Mouse (Mus musculus): ENCODE measurements around the gene Erich3.

Erich3 gene

DNA sequence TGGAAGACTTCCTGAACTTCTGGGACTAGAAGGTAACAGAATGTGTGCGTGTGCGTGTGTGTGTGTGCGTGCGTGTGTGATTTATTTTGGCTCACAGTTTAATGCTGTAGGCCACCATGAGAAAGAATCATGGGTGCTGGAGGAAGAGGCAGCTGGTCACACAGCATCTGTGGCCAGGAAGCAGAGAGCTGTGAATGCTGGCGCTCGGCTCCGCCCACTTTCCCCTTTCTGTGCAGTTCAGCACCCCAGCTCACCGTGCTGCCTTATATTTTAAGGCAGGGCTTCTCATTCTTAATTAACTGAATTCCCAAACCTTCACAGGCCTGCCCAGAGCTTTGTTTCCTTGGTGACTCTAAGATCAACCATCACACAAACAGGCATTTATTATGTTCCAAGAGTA, 9.7 kb downstream of the Erich3 start:
- DNase-seq (ENCODE audit: low spot score in 2 of 2): no peak

DNA sequence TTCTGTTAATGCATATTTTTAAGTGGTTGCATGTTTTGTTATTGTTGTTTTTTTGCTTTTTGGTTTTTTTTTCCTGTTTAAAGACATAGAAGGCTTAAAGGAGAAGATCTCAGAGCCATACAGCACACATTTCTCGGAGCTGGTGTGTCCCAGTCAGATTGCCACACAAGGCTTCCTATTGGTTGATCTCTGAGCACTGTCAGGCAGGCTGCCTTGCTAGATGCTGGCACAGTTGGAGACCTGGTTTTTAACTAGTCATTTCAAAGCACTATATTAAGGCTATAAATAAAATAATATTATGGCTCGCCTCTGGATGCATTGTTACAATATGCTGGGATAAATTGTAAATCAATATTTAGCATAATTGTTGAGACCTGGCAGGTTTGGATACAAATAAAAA, 18.9 kb downstream of the Erich3 start:
- DNase-seq (ENCODE audit: low spot score in 2 of 2): no peak

DNA sequence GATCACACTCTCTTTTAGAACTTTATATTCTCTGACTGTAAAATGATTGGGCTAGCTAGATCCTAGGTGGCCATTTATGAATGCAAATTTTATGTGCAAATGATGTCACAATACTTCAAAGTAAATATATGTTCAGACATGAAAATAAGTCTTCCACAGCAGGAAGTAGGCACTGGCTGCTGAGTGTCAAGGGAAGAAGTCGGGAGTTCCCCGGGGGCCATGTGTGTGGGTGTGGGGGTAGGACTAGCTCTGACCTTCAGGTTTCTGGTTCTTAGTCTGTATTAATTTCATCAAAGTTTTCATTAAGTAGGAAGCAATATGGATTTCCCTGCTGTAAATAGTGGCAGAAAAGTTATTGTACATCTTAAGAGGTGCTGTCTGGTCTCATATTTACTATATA, 20.0 kb downstream of the Erich3 start:
- no peak for DNase-seq (ENCODE audit: low spot score in 2 of 2)

DNA sequence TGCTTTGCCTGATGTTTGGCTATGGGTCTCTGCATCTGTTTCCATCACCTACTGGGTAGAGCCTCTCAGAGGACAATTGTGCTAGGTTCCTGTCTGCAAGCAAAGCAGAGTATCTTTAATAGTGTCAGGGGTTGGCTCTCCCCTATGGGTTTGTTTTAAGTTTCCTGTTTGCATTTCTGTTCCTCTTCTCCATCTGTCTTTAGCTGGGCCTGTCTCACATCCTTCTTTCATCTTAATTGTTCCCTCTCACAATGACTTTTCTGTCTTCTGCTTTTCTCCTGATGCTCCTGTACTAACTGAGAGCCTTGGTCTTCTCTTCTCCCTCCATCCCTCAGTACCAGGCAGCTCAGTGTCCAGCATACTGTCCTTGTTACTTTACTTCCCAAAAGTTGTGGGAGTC, 26.6 kb downstream of the Erich3 start:
- no peak for DNase-seq (ENCODE audit: low spot score in 2 of 2)

DNA sequence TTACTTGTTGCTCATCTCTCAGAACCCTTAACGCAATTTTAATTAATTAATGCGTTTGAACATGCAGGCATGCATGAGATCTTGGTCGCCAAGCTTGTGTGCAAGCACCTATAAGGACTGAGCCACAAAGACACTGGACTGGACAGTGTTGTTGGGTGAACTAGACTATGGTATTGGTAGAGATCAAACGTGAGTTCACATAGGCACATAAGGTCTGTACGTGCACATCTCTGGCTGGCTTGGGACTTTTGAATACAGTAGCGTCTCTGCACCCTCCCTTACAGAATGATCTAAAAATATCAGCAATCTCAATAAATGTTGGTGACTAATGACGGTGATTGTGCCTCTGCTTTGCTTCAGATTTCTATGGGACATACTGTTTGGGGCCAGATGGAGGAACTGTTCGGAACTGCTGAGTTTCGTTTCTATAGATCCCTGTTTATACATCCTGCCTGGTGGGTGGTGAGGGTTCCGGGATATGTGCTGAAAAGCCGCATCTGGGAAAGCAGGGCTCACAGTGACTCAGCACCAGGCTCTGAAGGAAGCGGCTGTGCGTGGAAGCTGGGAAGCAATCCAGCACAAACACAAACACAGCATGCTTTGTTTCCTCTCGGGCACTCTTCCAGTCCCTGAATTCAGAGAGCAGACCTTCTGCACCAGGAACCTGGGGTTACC, 28.4 kb downstream of the Erich3 start:
- DNase-seq (ENCODE audit: low spot score in 2 of 2): no peak

DNA sequence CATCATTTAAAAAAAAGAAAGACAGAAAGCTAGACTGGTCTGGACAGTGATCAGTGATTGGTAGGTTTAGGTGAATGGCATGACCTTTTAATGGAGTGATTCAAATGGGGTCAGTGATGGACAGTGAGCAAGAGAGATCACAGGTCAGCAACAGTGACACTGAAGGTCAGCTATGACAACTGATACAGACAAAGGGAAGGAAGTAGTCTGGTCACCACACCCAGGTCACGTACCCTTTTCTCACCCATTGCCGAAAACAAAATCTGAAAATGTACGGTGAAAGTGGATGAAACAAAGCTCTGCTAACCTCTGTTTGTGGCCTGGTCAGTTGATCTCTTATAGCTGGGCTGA, 28.9 kb downstream of the Erich3 start:
- no peak for DNase-seq (ENCODE audit: low spot score in 2 of 2)

DNA sequence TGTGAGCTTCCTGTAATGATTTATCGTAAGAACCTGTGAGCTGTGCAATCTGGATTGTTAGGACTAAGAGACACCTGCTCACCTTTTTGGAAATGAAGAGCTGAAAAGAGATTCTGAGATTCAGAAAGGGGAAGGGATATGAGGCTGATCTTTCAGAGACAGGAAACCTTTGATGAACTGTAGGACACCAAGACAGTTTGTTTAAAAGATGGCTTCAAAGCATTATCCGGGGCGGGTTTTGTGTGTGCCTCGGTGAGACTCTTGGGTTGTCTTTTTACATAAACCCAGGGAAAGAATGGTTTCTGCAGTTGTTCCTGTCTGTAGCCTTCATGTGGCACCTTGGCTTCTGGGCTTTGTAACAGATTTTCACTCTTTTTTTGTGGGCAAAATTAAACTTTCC, 30.2 kb downstream of the Erich3 start:
- no peak for DNase-seq (ENCODE audit: low spot score in 2 of 2)

DNA sequence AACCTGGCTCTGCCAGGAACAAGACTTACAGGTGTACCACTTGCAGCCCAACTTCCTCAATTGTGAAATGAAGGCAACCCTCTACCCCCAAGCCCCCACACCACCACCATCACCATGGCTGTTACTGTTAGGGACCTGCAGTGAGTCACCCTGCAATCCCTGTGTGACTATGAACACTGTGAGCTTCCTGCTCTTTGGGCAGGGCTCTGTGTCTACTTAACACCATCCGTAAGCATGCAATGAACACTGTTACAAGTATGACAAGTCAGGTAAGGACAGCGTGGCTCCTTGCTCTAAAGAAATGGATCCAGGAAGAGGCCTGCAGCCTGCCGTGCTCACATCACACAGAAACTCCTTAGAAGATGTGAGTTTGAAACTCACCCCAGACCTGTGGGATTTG, 33.0 kb downstream of the Erich3 start:
- DNase-seq (ENCODE audit: low spot score in 2 of 2): no peak

DNA sequence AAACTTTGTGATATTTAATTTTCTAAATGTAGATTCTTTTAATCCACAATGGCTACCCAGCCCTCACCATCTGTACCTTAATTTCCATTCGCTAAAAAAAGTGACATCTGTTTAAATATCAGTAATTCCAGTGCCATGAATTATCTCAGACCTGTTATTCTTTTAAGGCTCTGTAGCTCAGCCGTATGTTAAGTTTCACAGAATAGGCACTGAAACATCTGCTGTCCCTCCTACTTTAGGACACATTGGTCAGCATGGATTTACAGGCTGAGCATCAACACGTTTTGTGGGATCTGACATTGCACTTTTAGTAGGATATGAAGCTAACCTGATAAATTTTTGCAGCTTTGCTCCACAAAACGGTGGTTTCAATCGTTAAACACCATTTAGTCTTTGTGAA, 35.2 kb downstream of the Erich3 start:
- no peak for DNase-seq (ENCODE audit: low spot score in 2 of 2)

DNA sequence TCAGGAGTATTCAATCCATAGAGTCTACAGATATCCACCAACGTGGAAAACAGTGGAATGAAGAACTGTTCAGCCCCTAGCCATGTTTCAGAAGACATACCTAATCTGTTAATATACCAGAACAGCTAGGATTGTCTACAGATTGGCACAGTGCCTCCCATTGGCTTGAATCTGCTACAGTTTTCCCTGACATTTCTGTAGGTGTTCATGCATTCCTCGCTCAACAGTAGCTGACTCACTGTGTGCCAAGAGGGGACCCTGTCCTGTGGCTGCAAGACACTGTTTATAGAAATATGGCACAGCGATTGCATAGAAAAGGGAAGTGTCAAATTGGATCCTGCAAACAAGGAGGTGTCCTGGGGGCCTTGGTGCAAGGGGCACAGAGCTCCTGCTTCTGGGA, 36.6 kb downstream of the Erich3 start:
- no peak for DNase-seq (ENCODE audit: low spot score in 2 of 2)

DNA sequence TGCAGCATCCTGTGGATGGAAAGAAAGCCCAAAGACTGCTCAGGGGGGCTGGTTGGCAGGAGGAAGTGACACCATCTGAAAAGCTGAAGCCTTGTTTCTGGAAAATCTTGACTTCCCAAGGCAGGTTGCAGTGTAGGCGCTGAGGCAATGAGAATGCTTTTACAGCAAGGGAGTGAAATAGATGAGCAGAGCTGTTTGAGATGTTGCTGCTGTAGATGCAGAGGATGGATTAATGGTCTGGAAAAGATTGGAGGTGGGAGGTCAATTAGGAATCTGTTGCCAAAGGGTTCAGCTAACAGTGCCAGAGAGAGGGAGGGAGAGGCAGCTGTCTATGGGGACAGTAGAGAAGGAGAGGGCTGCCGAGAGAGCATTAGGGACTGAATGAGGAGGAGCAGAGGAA, 37.1 kb downstream of the Erich3 start:
- DNase-seq (ENCODE audit: low spot score in 2 of 2): no peak

DNA sequence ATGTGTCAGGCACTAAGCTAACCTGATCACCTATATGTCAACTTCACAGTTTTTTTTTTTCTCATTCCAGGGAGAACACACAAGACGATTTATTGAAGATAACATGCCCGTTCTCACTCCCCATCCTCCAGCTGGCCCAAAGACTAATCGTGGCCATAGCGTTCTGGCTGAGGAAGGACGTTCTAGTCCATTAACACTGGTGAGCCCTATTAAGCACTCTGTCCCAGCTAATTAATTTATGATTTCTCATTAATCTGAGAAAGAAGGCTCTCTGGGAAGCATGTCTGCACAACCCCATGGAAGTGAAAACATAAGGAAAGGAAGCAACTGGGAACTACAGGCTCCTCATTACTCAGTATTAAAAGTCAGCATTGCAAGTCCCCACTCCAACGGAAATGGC, 41.1 kb downstream of the Erich3 start:
- DNase-seq (ENCODE audit: low spot score in 2 of 2): no peak

DNA sequence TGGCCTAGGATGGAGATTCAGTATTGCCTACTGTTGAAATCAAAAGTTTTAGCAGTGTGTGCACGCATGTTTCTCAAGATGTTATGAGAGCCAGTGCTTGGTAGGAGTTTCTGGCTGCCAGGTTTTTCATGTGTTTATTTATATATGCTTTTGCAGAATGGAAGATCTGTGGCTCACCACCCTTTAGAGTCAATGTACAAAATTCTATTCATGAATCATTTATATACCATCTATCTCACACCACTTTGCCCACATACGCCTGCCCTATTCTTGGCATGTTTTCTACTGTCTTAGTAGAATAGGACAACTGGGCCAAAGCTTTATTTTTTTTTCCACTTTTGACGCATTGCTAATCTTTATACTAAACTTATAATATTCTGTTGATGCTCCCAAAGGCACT, 44.5 kb downstream of the Erich3 start:
- DNase-seq (ENCODE audit: low spot score in 2 of 2): no peak

DNA sequence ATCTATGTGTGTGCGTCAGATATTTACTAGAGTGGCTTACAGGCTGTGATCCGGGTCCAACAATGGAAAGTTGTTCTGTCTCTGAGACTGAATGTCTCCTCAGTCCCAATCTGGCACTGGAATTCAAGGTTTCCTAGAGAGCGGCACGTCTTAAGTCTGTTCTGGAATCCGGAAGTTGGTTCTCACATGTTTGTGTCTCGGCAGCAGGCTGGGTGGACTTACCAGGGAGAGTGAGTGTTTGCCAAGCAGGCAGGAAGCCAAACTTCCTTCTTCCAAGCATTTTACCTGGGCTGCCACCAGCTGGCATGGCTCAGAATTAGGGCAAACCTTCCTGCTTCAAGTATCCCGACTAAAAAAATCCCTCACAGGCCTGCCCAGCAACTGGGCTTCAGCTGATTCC, 59.5 kb downstream of the Erich3 start:
- DNase-seq (ENCODE audit: low spot score in 2 of 2): no peak

DNA sequence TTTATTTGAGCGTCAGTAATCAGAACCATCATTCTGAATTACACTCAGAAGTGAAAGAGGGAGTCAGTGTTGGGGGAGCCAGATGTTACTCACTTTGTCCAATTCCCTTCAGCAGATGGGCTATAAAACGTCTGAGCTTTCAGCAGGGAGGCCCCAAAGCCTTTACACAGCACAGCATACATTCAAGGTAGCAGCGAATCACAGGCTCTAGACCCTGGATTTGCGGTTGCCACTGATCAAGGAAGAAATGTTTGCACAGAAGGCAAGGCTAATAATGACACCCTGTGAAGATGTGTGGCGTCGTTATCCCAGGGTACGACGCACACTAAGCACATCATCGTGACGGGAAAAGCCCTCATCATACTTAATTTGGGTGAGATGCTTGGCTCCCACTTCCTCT, 67.8 kb downstream of the Erich3 start:
- no peak for DNase-seq (ENCODE audit: low spot score in 2 of 2)

DNA sequence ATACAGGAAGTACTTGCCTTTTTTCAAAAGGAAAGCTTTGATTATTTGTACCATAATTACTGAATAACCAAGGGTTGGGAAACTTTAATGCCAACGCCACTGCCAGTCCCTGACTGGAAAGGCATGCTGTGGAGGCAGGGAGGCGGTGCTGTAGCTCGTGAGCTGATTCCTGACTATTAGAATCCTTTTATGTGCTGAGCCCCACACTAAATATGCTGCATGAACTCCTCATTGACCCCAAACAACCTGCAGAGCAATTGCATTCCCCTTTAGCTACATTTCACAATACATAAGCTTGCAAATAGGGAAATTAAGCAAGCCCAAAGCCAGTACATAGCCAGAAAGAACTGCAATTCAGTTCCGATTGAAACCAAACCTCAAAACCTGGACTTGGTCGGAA, 77.8 kb downstream of the Erich3 start:
- no peak for DNase-seq (ENCODE audit: low spot score in 2 of 2)

DNA sequence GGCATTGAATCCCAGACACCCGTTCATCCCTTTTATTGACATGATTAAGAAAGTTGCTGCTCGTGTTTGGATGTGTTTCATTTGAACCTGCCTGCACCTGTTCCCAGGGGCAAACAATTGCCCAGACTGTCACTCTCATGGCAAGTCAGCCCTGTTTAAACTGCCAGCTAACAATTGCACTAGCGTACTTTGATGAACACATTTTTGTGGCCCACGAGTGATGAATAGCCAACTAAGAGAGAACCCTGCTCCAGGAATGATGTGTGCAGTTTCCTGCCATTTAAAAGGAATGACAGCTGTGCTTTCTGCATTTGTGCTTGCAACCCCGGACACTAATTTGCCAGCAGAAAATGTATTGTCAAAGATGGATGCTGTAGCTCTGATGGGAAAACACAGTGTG, 79.3 kb downstream of the Erich3 start:
- no peak for DNase-seq (ENCODE audit: low spot score in 2 of 2)

DNA sequence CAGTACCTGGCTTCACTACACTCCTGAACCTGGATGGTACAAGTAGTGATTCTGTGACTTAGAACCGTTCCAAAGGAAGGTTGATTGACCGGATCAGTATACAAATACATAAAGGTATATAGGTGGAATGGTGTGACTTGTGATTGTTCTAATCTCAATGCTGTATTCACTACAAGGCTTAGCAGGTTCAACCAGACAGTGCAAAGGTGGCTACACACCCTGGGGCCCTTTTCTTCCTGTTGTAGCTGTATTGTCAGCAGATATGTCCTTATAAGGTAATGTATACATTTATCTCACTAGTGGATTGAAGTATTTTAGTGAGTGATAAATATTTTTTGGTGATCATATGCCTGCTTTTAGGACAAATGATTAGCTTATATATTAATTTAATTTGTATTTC, 80.7 kb downstream of the Erich3 start:
- DNase-seq (ENCODE audit: low spot score in 2 of 2): no peak

DNA sequence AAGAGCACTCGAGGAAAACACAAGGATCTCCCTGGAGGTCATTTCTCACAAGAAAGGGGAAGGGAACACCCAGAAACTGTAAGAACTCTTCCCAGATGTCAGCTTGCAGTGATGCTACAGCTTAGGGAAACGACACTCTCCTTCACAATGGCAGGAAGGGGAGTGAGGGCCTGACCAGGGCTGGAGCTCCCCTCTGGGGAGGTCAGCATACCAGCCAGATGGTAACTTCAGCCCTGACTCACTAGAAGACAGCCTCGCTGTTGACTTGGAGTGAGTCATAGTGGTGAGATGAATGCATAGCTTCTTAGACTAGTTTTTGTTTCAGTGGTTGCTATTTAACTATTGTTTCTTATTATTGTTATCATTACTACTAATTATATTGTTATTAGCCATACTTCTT, 90.8 kb downstream of the Erich3 start:
- DNase-seq (ENCODE audit: low spot score in 2 of 2): no peak

DNA sequence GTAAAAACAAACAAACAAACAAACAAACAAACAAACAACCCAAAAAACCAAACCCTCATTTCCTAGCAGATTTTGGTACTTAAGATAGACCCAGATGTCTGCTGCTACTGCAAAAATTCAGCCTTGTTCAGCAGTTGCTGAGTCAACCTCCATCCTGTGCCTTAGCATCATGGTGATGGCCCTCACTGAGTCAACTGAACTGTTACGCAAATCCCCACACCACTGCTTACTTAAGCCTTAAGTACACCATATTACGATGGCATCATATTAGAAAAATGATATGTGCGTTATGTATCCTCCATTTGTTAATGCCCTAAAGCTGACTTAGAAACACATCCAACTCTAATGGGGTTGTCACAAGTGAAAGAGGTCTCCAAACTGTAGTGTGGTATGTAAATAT, 91.6 kb downstream of the Erich3 start:
- DNase-seq (ENCODE audit: low spot score in 2 of 2): no peak

DNA sequence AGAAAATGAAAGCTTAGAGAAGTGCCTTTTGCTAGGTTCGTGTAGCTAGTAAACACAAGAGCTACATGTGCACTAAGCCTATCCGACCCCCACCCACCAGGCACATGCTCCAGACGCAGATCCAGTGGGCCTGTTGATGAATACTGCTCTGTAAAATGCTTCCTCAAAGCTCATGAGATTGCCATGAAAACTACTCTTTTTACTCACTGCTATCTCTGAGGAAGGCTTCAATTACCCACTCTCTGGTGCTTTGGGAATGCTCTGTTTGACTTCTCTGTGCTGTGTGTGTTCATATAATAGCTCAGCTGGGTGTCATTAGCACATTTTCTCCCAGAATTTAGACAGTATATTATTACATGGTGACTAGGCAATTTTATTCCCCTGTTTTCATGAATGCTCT, 94.4 kb downstream of the Erich3 start:
- no peak for DNase-seq (ENCODE audit: low spot score in 2 of 2)

DNA sequence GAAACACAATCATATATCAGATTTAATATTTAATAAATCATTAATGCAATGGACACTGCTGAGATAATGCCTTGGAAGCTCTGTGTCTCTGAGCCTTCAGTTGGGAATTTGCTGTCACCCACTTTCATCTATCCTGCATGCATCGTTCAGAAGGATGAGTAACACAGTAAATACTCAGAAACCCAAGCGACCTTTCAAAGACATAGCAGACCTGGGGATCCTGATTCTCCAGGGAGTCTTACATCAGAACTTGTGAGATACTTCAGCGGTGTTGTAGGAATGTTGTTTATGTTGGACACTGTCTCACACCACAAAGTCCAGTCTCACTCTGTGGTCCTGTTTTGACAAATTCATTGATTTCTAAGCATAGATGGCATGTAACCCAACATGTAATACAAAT, 97.4 kb downstream of the Erich3 start:
- DNase-seq (ENCODE audit: low spot score in 2 of 2): no peak

DNA sequence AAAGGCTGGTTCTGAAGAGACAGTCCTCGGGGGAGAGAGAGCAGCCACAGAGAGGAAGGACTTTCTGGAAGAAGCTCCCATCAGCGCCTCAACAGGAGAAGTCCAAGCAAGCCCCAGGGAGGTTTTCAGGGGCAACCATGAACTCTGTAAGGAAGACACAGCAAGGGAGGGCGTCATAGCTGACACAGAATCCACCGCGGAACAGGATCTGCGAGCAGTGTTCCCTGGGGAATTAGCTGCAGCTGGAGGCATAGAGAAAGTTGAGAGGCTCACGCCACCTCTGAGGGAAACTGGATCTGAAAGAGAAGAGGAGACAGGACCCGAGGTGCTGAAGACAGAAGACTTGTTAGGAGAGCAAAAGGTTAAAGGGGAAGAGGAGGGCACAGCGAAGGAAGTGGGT, 99.7 kb downstream of the Erich3 start:
- no peak for DNase-seq (ENCODE audit: low spot score in 2 of 2)

DNA sequence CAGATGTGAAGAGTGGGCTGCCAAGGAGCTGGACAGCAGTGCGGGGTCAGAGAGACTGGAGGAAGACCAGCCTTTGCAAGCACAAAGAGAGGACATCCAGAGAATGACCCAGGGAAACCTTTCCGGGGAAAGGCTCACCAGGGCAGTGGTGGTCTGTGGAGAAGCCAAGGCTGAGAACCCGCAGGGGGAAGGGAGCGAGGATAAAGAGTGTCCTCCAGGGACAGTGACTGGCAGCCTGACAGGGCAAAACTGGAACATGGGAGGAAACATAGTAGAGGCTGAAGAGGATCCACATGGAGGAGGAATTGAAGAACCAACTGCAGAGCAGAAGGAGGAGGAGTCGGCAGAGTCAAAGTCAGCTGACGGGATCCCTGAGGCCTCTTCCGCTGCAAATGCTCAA, 100.5 kb downstream of the Erich3 start:
- no peak for DNase-seq (ENCODE audit: low spot score in 2 of 2)

DNA sequence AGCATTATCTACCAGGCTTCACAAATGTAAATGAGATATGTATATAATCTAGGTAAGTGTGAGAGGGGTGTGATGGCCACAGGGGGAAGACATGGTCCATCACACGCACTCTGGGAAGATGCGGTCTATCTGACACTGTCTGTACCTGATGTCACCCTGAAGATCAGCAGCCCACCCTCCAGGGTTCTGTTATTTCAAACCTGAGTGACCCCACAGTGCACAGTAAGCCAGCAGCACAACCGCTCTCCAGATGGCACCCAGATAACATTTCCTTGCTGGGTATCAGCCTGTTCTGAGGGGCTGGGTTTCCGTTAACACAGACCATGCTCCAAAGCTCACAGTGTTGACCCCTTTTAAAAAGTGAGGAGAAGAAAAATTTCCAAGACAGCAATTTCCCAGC, 102.7 kb downstream of the Erich3 start:
- DNase-seq (ENCODE audit: low spot score in 2 of 2): no peak

Data from spleen, postnatal 10 days (tissue).